Mouse (Mus musculus): ENCODE measurements around the gene Hist1h3d.
"Not testable (repeated sequence)": the region's sequence is repeated elsewhere in the genome, so short reads cannot be mapped to it uniquely, and the experiment has no call there.

The Hist1h3d gene

DNA sequence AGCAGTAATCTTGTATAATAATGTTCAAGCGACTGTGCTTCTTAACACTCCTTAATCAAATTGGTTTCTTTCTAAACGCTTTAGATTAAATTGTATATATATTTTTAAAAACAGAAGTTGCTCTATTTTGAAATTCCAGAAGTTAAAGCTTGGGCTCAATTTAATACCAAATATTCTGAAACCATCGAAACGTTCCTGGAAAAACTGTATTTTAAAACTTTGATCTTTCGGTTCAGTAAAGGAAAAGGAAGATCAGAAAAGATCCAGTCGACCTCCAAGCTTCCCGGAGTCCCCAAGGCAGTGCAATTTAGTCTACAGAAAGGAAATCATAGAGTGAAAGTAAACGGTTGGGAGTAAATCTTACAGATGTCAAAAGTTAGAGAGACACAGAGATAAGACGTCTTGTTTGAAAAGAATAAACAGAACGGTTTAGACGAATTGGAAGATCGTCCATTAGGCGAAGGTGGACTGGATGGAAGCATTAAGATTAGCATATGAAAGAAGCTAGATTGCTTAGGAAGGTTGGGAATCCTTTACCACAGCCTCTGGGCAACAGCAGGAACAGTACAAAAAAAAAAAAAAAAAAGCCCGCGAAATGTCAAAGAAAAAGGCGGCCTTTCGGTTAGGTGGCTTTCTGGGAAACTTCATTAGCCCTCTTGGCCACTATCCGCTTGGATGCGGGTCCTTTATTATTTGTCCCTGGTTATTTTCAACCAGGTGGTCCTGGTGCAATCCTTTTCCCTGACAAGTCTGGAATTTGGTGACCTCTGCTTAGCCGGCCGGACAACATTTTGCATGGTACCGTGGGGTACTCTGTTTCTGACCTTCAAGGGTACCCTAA, 10.8 kb downstream of the Hist1h3d start:
- peak; percentile 34 for DNase-seq

GRCm38 (mm10) chr13:23586940-23587225, 11.3 kb downstream of the Hist1h3d start:
- no peak for DNase-seq

- no peak for DNase-seq
Observed at GRCm38 (mm10) chr13:23591206-23591605, 15.6 kb downstream of the Hist1h3d start.

GRCm38 (mm10) chr13:23591886-23592285, 16.3 kb downstream of the Hist1h3d start:
- not testable (repeated sequence) for DNase-seq

DNA sequence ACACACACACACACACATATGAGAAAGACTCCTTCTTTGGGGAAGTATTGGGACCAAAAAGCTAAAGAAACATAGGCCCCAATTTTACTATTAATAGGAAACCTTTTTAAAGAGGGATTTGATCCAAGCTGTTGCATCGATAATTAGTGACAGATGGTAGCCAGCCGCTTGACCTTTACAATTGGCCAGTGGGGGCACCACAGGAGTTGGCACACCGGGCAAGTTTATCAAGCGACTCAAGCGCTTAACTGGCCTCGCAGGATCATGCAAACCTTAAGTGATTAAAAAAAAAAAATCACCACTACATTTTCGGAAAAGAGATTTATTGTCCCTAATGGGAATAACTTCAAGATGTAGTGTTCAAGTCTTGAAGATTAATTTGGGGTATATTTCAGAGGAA, 17.1 kb downstream of the Hist1h3d start:
- DNase-seq: no peak

GRCm38 (mm10) chr13:23593051-23593770, 17.6 kb downstream of the Hist1h3d start:
- peak; percentile 37 for DNase-seq

DNA sequence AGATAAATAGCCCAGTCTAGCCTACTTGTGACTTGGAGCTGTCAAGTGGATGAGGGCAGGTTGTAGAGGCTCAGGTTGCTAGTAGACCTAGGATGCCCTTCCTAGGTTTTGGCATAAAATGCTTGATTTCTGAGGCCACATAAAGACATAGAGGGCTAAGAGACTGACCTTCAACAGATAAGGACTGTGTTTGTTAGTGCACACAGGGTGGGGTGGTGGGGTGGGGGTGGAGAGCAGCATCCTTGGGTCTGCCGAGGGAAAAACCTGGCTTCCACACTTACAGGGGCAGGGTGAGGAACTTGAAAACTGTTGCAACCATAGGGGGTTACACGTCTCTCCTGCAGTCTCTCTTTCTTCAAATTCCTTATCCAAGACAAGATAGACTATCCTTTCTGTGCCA, 19.6 kb downstream of the Hist1h3d start:
- no peak for DNase-seq

GRCm38 (mm10) chr13:23595622-23596372, 20.2 kb downstream of the Hist1h3d start:
- DNase-seq: no peak

- DNase-seq: peak; percentile 74
Observed at GRCm38 (mm10) chr13:23597957-23598356, 22.4 kb downstream of the Hist1h3d start.

DNA sequence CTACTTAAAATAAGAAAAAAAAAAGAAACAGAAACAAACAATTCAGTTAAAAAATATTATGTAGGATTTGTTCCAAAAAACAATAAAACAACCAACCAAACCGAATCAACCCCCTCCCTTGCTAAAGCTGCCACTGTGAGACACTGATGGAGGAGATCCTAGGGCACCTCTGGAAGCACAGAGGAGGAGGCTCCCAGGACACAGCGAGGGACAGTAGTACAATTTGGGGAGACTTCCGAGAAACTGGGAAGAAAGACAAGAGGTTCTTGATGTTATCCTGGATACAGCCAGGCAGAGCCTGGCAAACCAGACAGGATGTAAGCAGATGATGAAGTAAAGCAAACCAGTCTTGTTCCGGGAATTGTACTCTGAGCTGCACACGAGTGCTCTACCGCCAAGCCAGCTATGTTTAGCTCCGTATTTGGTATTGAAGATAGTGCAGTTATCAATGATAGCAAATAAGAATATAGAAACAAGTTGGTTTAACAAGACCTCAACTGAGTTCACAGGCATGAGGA, 27.7 kb downstream of the Hist1h3d start:
- DNase-seq: no peak

DNA sequence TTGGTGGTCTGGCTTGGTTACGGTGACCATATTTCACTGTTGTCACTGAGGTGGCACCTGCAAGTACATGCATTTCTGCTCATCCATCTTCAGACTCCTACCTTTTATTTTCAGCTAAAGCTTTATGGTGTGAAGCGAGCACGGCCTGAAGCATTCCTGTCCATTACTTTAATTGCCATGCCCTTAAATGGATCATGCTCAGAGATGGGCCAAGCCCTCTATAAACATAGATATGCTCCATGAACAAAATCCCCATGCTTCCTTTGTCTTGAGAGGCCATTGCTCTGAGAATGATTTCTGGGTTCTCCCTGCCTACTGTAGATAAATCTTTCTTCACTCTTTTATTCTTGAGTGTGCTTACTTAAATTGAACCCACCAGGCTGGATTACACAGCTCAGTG, 28.9 kb downstream of the Hist1h3d start:
- no peak for DNase-seq

DNA sequence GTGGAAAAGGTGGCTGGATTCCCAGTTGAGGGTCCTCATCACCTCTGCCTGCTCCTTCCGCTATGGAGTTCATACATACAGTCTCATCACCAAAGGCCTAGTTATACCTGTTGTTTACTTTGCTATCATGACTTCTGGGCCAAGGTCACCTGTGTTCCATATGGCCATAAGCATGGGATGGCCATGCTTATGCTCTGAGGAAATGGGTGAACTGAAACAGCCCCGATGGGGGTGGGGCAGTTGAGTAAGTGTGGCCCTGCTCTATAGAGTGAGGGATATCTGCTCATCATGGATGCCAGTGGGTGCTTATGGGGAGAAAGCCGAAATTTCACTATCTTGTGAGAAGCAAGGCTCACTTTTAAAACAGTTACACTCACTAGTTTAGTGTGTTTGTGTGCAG, 29.5 kb downstream of the Hist1h3d start:
- no peak for DNase-seq

DNA sequence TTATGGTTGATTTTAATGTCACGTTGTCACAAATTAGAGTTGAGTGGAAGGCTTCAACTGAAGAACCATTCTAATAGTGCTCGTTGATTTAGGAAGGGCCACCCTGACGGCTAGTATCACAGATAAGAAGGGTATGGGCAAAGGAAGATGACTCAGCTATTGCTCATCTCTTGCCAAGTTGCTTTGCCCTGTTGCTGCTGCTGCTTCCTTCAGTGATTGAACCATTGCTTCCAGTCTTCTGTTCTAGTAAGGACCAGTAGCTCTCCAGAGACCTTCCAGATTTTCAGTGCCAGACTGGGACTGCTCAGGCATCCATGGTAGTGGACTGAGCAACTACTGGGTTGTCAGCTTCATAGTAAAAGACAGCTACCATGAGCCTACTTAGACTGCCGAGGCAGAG, 33.6 kb downstream of the Hist1h3d start:
- no peak for DNase-seq

- no peak for DNase-seq
Observed at GRCm38 (mm10) chr13:23609844-23610243, 34.3 kb downstream of the Hist1h3d start.

- no peak for DNase-seq
Observed at GRCm38 (mm10) chr13:23610393-23610792, 34.8 kb downstream of the Hist1h3d start.

- DNase-seq: no peak
Observed at GRCm38 (mm10) chr13:23611638-23612037, 36.1 kb downstream of the Hist1h3d start.

DNA sequence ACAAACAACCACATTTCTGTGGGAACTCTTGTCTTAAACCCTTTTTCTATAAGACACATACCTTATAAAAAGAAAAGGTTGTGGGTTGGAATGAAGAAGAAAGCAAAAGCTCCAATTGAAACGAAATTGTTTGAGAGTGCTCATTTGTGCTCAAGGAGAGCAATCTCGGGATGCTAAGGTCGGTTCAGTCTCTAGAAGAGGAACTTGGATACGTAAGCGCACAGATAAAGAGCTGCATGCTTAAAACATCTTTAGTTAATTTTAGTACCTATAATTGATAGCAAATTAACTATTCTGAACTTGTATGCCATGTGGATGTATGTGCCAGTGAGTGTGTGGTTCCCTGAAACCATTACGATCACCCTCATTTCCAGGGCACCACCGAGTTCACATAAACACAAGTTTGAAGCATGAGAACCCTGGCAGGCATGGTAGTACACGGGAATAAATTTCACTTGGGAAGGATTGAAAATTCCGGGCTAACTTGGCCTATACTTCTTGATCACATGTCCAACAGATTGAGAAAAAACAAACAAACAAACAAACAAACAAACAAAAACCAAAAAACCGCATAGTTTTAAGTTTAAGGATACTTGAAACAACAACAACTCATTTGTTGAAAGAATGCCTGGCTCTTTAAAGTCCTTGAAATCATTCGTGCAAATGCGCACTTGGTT, 44.6 kb downstream of the Hist1h3d start:
- peak; percentile 7 for DNase-seq

GRCm38 (mm10) chr13:23620733-23621531, 45.4 kb downstream of the Hist1h3d start, which contains the start of gene Hist1h2be:
Gene Hist1h2be (minus strand): TSS chr13:23621124.
- peak; percentile 88 for DNase-seq

- DNase-seq: peak; percentile 84
Observed at GRCm38 (mm10) chr13:23621532-23622174, 46.1 kb downstream of the Hist1h3d start.

- DNase-seq: peak; percentile 90
Observed at GRCm38 (mm10) chr13:23622175-23622671, 46.7 kb downstream of the Hist1h3d start, which contains the start of gene Hist1h1e. Gene Hist1h1e (minus strand): TSS chr13:23622558.

GRCm38 (mm10) chr13:23622861-23623450, 47.4 kb downstream of the Hist1h3d start:
- no peak for DNase-seq

All from kidney, adult 9 months (tissue).